Mouse (Mus musculus) ZHBTc4 (cell line): ENCODE measurements around the gene Hoxd13.

Source experiments
- DNase-seq: peaks from one replicate; pipeline ENCODE4 v3.0.0-alpha.2; 2011; ENCODE audit warnings: low read depth, low spot score

The Hoxd13 gene

DNA sequence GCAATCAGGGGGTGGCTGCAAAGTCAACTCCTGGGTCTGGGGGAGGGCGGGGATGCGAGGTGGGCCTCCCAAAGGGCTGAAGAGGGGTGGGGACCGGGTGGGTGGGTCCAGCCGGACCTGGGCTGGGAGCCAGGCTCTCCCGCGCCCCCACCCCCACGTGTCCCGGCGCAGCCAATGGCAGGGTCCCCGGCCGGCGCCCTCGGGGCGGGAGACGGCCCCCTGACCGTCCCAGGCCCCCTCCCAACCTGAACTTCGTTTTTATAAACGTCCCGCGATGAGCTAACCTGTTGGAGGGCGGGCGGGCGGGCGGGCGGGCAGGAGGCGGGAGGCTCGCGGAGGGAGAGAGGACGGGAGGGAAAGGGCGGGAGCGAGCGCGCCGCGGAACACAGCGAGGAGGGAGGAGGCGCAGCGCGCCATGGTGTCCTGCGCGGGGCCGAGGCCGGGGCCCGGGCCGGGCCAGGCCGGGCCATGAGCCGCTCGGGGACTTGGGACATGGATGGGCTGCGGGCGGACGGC, at the start of gene Hoxd13:
TSS of gene Hoxd13 (plus strand) at position 469 of the 516 bp plus-strand sequence.
- peak; percentile 67 for DNase-seq

DNA sequence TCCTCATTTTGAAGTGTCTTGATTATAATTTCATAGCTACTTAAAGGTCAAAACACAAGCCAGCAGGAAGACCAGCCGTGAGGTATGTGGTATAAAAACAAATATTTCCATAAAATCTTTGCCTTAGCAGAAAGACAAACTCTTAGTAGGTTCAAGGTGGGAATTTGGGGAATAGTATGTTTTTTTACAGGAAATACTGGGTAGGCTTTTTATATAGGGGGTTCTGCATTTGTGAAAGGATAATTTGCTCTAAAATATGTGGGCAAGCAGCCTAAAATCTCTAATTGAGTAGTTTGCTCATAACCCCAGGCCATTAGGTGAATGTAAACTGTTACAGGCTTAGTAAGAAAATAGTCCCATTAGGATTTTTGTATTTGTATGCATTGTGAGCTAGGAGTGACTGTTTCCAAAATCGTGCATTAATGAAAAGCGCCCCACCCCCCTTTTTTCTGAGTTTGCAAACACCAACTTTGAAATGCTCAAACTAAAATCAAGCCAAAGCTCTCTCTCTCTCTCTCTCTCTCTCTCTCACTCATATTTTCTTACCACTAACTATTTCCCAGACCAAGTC, 48.3 kb upstream of the Hoxd13 start:
- DNase-seq: no peak

DNA sequence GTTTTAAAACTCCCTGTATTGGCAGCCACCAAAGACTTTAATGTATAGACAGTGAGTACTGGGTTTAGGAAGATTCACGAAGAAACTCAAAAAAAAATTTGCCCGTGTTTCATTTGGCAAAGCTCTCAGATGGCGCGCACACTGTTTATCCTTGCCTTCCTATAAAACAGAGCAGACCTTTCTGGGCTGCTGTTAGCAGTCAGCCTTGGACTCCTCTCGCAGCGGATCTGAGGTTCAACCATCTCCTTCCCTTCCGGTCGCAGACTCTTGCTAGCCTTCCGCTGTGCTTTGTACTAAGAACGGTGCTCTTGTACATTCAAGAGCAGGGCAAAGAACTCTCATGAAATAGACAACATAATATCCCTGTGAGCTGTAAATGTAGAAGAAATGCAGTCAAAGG, 47.7 kb upstream of the Hoxd13 start:
- no peak for DNase-seq

DNA sequence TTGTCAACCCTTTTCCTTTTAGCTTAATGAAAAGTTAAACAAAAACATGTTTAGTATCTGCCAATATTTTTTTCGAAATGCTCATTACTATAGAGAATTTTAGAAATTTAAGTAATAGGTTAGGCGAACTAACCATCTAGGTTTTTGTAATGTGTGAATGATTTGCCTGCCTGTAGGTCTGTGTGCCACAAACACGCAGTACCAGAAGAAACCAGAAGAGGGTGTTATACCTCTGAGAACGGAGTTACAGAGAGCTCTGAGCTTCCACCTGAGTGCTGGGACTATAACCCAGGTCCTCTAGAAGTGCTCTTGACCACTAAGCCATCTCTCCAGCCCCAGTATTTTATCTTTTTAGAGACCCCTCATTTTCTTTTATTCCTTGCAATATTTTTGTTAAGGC, 32.7 kb upstream of the Hoxd13 start:
- peak; percentile 45 for DNase-seq

DNA sequence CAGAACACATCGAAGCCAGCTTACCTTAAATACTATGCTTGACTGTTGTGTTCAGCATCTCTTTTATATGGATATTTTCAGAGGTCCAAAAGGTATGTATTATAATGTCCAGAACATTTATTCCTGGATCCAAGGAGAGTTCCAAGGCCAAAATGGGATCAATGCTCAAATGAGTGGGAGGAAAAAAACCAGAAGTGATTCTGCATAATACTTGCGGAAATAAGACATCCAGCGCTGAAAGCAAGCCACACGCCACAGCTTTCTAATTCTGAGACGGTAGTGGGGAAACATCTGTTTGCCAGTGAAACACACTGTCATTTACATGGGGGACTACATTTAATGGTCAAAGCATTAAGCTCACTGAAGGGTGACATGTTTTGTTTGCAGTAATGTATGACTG, 25.7 kb upstream of the Hoxd13 start:
- no peak for DNase-seq

DNA sequence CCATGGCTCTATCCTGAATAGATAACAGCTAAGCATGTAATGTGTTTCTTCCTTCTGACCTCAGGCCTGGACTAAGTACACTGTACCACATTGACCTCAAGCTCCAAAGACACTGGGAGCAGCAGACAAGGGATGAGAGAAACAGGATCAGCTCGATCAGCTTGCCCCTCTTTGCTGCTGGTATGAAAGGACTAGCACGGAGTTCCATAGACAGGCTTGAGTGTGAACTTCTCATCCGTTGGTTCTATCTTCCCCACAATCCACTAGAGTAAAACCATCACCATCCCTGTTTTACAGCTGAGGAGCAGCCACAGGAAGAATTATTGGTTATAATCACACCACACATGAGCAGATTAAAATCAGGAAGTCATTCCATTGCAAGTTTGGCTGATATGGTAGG, 22.5 kb upstream of the Hoxd13 start:
- DNase-seq: no peak

DNA sequence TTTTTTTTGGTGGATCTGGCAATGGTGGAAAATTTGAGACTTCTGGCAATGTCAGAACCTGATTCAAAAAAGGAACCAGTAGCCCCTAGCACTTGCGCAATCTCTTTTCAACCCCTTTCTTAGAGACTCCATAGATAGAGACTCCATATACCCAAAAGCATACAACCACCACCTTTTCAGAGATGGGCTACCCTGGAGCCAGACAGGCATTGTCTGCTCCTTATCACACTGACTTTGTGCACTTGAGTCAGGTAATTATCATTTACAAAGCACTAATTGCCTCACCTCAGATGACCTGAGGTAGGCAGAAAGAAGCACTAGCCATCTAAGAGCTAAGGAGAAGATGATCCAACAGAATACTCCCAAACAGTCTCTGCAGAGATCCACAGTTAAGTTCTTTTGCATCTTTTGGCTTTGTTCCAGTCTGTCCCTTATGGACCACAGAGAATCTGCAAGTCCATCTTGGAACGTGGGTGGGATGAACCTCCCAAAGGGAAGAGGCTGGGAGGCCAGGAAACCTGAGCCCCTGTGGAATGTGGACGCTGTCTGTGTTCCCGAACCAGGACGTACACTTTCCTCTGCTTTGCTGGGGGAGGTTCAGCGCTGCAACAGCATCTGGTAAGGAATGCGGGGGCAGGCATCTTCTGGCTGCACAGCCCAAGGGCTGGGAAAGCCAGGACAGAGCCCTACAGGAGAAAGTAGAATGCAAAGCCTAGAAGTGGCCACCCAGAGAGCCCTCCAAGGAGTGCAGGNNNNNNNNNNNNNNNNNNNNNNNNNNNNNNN, 20.8 kb upstream of the Hoxd13 start:
- peak; percentile 13 for DNase-seq

DNA sequence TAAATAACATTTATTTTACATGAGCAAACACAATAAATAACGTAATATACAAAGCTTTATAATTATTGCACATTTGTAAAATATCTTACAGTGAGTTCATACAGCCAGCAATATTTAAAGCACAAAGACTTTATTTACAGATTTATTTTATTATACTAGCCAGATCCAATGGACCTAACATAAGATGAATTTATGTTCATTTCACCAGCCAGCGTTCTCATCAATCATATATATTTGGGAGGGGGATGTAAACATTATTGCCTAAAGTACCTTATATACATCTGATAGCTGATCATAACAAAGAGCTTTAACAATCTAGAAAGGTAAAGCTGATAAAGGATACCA, 15.1 kb upstream of the Hoxd13 start:
- no peak for DNase-seq

DNA sequence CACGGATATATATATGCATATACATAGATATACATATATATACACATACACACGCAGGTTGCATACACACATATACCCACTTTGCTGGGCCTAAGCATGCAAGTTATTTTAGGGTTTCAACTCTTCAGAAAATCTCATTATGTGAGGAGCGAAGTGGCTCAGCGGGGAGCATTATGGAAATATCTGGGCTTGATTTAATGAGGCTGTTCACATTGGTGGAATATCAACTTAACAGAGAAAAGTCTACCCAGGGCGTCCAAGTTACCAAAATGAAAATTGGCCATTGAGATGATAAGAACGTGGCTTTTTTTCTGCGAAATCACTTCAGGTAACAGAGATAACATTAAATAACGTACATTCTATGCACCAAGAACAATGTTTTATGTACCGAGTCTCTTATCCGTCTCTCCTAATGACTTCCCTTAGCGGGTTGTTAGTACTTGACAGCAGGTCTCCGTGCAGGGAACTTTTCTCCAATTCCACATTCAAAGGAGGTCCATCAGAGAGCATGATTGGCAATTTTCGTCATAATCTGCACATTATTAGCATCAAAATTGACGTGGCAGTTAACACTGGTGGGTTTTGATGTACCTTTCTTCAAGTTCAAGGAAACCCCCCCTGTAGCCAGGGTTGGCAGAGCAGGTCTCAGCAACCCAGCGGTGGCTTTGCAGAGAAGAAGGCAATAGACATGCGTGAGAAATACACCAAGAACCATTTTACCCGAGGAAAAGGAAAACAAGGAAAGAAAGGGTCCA, 14.2 kb upstream of the Hoxd13 start:
- no peak for DNase-seq

DNA sequence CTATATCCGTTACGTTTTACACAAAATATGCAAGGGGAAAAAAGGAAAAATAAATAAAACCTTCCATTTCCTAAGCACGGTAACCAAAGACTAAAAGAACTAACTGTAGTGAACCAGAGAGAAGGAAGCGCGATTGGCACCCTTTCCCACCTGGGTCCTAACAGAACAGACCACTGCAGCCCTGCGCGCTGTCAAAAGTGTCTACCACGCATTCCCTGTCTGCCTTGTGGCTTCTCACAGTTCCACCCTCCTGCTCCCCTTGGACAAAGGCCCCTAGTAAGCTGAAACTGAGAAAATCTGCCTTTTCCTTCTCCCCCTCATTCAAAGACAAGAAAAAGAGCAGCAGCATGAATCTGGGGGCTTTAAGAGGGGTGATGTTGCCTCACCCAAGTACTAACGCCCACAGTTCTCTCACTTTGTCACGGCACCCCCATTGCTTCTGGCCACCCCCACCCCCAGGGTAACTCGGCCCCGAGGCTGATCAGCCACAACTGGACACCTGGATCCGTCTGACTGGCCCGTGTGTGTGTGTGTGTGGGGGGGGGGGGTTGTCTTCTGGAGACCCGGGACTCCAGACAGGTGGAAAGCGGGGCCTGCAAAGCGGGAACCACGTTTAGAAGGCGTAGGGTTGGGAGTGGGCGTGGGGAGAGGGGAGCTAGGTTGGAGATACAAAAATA, 13.2 kb upstream of the Hoxd13 start:
- peak; percentile 23 for DNase-seq

DNA sequence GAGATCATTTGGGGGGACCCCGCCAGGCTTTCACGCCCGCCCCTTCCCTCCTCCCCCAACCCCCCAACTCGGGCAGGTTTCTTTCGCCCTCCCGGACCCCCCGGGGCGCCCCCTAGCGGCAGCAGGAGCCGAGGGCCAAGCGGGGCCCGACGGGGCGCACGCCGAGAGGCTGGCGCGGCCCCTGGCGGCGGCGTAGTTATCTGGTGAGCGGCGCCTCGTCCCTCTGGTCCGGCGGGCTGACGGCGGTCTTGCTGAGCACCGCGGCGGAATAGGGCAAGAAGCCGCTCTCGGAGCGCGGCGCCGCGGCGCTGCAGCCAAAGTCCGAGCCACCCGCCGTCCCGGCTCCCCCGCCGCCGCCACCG, 12.7 kb upstream of the Hoxd13 start:
- peak; percentile 79 for DNase-seq

DNA sequence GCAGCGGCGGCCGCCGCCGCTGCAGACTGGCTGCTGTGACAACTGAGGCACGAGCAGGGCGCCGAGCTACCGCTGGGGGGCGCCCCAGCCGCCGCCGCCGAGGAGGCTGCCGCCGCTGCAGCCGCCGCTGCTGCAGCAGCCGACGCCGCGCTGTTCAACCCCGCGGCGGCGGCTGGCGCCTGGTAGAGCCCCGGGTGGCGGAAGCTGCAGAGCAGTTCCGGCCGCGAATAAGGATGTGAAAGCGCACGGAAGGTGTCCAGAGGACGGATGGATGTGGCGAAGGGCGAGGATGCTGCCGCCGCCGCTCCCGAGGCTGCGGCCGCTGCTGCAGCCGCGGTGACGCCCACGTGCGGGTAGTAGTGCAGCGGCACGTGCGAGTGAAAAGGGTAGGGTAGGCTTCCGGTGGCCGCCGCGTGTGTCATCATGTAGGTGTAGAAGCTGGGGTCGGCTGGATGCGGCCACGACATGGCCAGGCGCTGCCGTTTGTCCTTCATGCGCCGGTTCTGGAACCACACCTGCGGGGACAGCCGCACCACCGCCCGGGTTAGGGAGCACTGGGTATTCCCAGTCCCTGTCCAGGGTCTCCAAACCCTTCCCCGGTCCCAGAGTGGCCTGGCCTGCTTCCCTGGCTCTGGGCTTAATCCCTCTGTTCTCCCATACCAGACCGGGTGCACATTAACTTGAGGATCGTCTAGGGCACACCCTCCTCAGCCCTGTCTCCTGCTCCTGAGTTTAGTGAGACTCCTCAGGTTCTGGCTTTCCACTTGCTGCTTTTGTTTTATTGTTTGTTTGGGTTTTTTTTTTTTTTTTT, 12.1 kb upstream of the Hoxd13 start:
- peak; percentile 77 for DNase-seq

DNA sequence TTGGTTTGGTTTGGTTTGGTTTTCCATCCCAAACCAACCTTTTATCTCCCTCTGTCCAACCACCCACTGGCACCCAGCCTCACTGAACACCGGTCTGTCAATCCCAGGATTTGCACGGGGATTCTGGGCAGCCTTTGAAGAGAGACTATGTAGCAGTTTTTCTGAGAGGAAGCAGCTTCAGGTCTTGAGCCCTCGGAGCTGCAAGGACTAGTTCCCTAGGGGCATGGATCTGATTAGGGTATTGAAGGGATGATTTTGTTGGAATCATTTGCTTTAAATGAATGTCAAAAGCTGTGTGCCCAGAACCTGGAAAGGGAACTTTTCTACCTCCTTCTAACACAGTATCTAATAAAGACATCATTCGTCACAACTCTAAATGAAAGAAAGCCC, 11.5 kb upstream of the Hoxd13 start:
- no peak for DNase-seq

DNA sequence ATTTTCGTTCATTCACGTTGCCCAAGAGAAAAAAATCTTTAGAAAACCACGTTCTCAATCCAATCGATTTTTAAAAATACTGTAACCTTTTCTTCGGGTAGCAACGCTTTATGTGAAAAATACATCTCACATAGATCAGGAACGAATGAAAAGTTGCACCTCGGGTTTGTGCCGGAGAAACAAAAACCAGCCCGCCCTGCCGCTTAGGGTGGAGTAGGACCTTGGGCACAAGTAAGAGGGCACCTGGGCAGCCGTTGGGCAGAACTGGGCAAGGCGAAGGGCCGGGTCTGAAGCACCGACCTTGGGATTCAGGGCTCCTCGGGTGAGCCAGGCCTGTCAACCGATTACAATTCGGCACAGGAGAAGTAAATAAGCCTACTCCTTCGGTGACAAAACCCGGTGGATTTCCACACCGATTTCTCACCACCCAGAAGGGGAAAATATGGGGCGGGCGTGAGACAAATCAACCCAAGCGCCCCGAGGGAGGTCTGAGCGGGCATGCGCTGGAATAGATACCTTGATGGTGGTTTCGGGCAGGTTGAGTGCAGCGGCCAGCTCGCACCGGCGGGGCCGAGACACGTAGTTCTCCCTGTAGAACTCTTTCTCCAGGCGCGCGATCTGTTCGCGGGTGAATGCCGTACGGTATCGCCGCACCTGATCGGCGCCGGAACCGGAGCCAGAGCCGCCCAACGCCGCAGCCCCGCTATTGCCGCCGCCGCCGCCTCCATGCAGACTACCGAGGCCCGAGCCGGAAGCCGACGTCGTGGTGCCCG, 10.7 kb upstream of the Hoxd13 start:
- DNase-seq: peak; percentile 63

DNA sequence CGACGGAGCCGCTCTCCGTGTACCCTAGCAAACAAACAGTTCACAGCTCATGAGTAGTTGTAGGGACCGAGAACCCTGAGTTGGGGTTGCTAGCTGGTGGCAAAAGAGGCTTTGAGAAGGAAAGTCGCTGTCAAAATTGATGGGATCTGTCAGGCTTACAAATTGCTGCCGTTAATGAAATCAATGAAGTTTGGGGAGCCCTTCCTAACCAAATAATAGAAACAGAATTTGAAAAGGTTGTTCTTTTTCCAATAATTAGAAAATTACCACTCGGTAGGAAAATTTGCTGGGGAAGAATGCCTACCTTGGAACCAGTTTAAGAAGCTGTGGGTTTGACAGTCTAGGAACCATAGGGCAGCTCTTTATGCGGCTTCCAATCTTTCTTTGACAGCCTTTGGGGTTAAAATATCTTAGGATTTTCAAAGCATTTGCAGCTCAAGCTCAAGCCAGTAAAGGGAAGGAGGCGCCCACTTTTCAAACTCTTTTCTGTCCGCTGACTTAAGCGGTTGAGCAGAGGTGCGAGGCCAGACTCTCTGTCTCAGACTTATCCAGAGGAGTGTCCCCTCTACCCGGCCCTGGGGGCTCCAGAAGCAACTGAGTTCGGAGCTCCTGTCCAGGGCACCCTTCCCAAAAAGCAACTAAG, 10.0 kb upstream of the Hoxd13 start:
- no peak for DNase-seq

DNA sequence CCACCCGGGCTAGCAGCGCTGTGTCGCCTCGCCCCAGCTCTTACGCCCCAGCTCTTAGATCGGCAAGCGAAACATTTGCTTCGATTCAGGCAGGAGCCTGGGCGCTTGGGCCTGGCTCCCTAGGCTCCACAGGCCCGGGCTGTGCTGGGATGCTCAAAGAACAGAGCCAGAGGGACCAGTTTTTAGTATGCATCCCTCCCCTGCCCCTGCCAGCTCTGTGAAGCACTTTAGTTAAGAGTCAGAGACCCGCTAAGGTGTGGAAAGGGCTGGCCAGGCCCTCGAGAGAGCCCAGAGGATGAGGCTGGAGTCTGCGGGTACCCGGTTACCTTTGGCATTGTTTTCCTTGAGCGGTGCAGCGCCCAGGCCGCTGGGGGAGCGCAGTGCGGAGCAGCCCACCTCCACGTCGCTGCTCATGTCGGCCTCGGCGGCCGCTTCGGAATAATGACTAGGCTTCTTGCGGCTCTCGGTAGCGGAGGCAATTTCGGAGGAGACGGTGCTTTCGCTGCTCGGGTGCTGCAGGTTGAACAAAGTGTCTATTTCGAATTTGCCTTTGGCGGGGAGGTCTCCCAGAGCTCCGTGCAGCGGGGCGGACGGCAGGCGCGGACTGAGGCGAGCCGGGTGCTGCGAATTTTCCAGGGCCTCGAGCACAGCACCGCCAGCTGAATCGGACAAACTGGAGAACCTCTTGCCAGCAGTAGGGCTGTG, 9.3 kb upstream of the Hoxd13 start:
- peak; percentile 71 for DNase-seq

DNA sequence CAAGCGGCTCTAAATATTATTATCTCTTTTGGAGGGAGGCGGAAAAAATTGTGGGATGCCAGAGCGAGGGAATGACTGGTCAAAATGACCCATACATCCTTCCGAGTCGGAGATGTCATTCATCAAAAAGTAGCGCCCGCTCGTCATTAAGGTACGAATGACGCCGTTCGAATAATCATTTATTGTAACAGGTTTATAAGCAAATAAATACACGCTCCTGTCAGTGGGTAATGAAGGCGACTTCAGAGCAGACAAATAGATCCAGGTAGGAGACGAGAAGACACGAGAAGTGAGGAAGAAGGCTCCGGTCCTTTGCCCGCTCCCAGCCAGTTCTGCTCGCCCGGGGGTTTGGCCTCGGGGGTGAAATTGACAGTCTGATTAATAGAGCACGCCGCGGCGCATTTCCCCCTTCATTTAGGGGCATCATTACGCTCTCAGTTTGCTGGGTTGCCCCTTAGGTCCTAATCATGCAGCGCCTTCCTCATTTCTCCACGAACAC, 8.6 kb upstream of the Hoxd13 start, which contains the start of gene Evx2:
TSS of gene Evx2 (minus strand) at position 51 of the 499 bp plus-strand sequence.
- DNase-seq: peak; percentile 35

DNA sequence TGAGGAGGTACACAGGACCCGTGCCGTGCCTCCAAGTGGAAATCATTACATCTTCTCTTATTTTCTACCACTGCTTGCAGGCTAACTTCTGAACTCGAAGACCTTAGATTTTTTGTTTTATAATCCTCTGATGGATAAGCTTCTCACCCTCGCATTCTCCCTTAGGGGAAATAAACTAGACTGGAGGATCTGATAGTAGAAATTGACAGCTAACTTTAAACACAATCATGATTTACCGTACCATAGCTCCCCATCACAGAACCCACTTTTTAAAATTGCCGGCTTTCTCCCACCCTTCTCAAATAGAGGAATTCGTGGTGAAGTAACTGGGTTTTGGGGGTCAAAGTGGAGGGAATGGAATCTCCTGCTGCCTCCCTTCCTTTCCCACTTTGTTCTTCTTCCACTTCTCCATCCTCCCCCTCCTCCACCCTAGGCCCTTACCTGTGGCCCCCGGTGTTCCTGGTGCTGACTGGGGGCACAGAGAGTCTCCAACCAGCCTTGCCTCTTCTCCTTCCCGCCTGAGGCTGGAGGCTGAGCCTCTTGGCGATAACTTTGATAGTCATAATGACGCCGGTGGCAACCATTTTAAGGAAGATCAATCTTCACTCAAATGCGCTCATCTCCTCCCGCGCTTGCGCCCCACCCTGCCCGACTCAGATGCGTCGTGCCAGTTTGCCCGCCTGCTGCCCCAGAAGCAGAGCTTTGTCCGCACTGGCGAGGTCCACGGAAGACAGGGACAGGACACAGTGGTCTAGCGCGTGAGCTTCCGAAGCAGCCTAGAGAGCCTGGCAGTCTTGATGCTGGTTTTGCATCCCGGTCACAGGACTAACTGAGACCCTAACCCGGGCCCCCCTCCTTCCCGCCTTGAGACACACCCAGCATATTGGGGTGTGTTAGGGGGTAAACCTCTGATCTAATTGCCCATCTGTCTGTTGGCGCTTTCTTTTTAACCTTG, 7.4 kb upstream of the Hoxd13 start:
- DNase-seq: peak; percentile 23
